Mouse (Mus musculus) heart, embryonic 11.5 days (tissue): ENCODE data around the gene Siah2. TPM values are rescaled to one million over a fixed set of nuclear protein-coding genes. Genes with fewer than 3 reads are reported as not detected.

Source experiments
- ATAC-seq: fragments of 200-750 bp; cut with Nextera tagmentation; replicated peaks from 2 replicates; pipeline ENCODE4 v1.8.0; 2017; ENCODE audit warnings: moderate library complexity; ENCODE audit not compliant: insufficient number of reproducible peaks, low FRiP score, low TSS enrichment
- H3K27ac ChIP-seq: fragments of 300-500 bp; sonication (generic); 2 replicates; pipeline ENCODE4 v1.5.1; 2014; ENCODE audit warnings: mild to moderate bottlenecking, low read depth, low read length
- H3K27me3 ChIP-seq: fragments of 300-500 bp; sonication (generic); 2 replicates; pipeline ENCODE4 v1.6.1; 2014; ENCODE audit warnings: mild to moderate bottlenecking, low read length, mixed read lengths; ENCODE audit not compliant: control insufficient read depth, insufficient read depth
- H3K36me3 ChIP-seq: fragments of 300-500 bp; sonication (generic); 2 replicates; pipeline ENCODE4 v1.6.1; 2014; ENCODE audit warnings: mild to moderate bottlenecking, low read length, moderate library complexity, mixed read lengths; ENCODE audit not compliant: control insufficient read depth, insufficient read depth
- H3K4me1 ChIP-seq: fragments of 300-500 bp; sonication (generic); 2 replicates; pipeline ENCODE4 v1.6.1; 2014; ENCODE audit warnings: low read length; ENCODE audit not compliant: control insufficient read depth, insufficient read depth
- H3K4me2 ChIP-seq: fragments of 300-500 bp; sonication (generic); 2 replicates; pipeline ENCODE4 v1.6.1; 2014; ENCODE audit warnings: mild to moderate bottlenecking, moderate library complexity
- H3K4me3 ChIP-seq: fragments of 300-500 bp; sonication (generic); 2 replicates; pipeline ENCODE4 v1.5.1; 2014; ENCODE audit warnings: low read depth, low read length
- H3K9ac ChIP-seq: fragments of 300-500 bp; sonication (generic); 2 replicates; pipeline ENCODE4 v1.6.1; 2014; ENCODE audit warnings: mild to moderate bottlenecking, low read depth, low read length, moderate library complexity
- H3K9me3 ChIP-seq: fragments of 300-500 bp; sonication (generic); replicated peaks from 2 replicates; pipeline ENCODE4 v1.6.1; 2016; ENCODE audit warnings: low read length; ENCODE audit not compliant: control insufficient read depth
- WGBS: fragments of 180-500 bp; shearing (Covaris S2); extraction: QIAGEN DNeasy Blood & Tissue Kit; methylation state at CpG from one replicate; pipeline ENCODE4 v1.1.7; 2014; ENCODE audit not compliant: insufficient replicate concordance; 5-methylcytosine and 5-hydroxymethylcytosine counted together
- polyA plus RNA-seq: library from polyadenylated mRNA; unstranded; fragments of >200 nt; fragmentation: Nextera tagmentation; extraction: Ambion mirVana; gene quantifications from 2 replicates; pipeline ENCODE4 v1.2.1, GENCODE M21; 2014

The Siah2 gene
- polyA plus RNA-seq, 1 experiment from 2014 or later = 5.4 TPM

DNA sequence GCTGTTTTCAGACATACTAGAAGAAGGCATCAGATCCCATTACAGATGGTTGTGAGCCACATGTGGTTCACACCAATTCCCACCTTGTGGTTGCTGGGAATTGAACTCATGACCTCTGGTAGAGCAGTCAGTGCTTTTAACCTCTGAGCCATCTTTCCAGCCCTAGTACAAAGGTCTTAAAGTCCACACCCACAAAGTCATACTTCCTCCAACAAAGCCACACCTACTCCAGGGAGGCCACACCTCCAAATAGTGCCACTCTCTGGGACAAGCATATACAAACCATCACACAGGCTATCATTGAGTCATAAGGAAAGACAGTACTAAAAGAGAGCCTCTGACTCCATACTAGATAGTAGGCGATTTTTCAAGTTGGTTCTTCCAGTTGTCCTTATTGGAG is 10.1 kb upstream of the Siah2 start:
- WGBS = 73% methylated on average over 1 of the region's 1 CpGs
- H3K36me3 ChIP-seq = no peaks in the 10 kb centered on the region

DNA sequence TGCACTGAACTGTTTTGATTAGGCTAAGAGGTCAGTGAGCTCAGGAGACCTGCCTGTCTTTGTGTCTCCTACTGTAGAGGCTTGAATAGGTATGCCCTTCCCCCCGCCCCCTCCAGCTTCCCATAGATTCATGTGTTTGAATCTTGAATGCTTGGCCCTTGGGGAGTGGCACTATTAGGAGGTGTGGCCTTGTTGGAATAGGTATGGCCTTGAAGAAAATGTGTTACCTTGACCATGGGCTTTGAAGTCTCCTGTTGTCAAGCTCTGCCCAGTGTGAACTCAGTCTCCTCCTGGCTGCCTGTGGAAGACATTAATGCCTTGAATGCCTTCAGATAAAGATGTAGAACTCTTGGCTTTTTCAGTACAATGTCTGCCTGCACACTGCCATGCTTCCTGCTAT is 9.2 kb upstream of the Siah2 start:
- Histone ChIP-seq H3K27ac (no peak overlapping the region), H3K4me3 (no peak overlapping the region), H3K9ac (no peak overlapping the region), H3K27me3 (no peaks in the 10 kb centered on the region), H3K4me2 (no peak overlapping the region), H3K36me3 (no peaks in the 10 kb centered on the region), H3K9me3 (no peaks in the 10 kb centered on the region), H3K4me1 (no peaks in the 10 kb centered on the region)
- no peak for ATAC-seq
- WGBS = 74% methylated on average over 1 of the region's 1 CpGs

More for the DNA sequence above, 10.1 kb upstream of the Siah2 start:
- Histone ChIP-seq H3K4me1 (no peaks in the 10 kb centered on the region), H3K27me3 (no peaks in the 10 kb centered on the region), H3K9ac (no peak overlapping the region), H3K4me3 (no peak overlapping the region), H3K27ac (no peak overlapping the region), H3K9me3 (no peaks in the 10 kb centered on the region), H3K4me2 (no peak overlapping the region)
- ATAC-seq = no peak

DNA sequence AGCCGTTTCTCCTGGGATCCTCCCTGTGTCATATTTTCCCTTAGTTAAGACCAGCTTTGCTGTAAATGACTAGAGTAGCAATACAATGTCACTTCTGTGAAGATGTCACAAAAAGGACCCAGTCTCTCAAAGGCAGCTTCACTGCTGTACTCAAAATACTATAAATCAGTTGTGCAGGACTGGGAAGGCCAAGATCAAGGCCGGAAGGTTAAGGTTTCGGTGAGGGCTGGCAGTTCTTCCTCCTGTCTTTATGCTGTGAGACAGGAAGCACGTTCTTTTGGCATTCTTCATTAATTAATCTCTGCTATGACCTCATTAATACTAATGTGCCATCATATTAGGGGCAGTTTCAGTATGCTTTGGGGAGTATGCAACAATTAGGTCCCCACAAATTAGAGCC is 5.7 kb upstream of the Siah2 start:
- Histone ChIP-seq H3K27me3 (no peaks in the 10 kb centered on the region), H3K4me1 (no peaks in the 10 kb centered on the region), H3K9ac (no peak overlapping the region), H3K27ac (no peak overlapping the region), H3K9me3 (no peaks in the 10 kb centered on the region), H3K4me2 (no peak overlapping the region), H3K4me3 (no peak overlapping the region), H3K36me3 (no peaks in the 10 kb centered on the region)
- ATAC-seq = no peak
- 83% methylated on average over 4 of the region's 4 CpGs for WGBS

DNA sequence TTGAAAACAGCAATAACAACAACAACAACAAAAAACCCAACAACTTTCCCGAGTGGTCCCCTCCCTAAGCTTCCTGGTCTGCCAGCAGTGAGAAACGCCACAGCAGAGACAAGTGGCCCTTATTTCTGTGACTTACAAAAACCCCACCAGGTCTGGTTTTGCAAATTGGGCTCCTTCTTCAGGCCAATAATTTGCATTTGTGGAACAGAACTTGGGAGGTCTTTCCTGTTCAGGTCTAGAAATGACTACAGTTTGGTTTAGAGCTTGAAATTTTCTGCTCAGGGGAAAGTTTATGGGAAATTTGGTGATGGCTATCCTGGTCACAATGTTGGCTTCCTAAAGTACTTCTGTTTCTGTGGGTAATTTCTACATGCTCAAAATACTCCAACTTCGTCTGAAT is 4.6 kb upstream of the Siah2 start:
- Histone ChIP-seq H3K4me2 (no peak overlapping the region), H3K27me3 (no peaks in the 10 kb centered on the region), H3K4me3 (no peak overlapping the region), H3K9me3 (no peaks in the 10 kb centered on the region), H3K4me1 (peaks cover 3% of the 10 kb centered on the region; the same call in 1 of the 2 replicates), H3K9ac (no peak overlapping the region), H3K27ac (no peak overlapping the region), H3K36me3 (no peaks in the 10 kb centered on the region)
- no peak for ATAC-seq
- WGBS = 52% methylated on average over 3 of the region's 3 CpGs

DNA sequence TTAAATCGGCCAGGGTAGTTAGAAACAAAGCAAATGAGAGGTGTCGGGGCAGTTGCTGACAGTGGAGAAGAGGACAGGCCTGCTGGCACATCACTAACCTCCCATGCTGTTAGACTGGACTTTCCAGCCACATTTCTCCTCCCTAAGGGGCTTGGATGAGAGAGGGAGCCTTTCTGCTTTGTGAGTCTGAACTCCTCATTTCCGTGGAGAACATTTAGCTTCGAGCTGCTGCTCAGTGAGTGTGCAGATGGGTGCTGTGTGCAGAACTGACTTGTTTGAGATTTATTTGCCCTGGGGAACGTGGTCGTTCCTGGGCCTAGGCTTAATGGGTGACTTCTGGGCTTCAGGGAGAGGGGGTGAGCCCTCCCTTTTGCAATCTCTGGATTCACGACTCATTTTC is 3.3 kb upstream of the Siah2 start:
- Histone ChIP-seq H3K4me3 (no peak overlapping the region), H3K9ac (no peak overlapping the region), H3K27ac (no peak overlapping the region), H3K27me3 (no peaks in the 10 kb centered on the region), H3K9me3 (no peaks in the 10 kb centered on the region), H3K36me3 (no peaks in the 10 kb centered on the region), H3K4me1 (peaks cover 3% of the 10 kb centered on the region; the same call in 1 of the 2 replicates), H3K4me2 (no peak overlapping the region)
- no peak for ATAC-seq
- WGBS = 46% methylated on average over 7 of the region's 7 CpGs

DNA sequence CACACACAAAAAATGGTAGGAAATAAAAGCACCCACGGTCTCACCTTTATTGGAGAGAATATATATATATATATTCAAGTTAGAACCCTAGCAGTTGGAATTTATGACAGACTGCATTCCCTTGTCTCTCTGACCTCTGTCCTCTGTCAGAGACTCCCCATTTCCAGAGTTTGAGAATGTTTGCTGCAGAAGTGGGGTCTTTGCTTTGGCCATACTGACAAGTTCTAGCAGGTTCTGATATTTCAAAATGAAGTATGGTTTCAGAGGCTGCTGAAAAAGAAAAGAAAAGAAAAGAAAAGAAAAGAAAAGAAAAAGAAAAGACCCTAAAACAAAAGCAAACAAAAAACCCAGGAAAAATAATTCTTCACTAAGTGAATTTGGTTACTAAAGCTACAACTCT is 2.8 kb upstream of the Siah2 start:
- Histone ChIP-seq H3K9me3 (no peaks in the 10 kb centered on the region), H3K27ac (no peak overlapping the region), H3K9ac (no peak overlapping the region), H3K4me2 (no peak overlapping the region), H3K27me3 (no peaks in the 10 kb centered on the region), H3K4me1 (peaks cover 6% of the 10 kb centered on the region), H3K4me3 (no peak overlapping the region), H3K36me3 (no peaks in the 10 kb centered on the region)
- no peak for ATAC-seq
- WGBS = 91% methylated on average over 1 of the region's 1 CpGs

DNA sequence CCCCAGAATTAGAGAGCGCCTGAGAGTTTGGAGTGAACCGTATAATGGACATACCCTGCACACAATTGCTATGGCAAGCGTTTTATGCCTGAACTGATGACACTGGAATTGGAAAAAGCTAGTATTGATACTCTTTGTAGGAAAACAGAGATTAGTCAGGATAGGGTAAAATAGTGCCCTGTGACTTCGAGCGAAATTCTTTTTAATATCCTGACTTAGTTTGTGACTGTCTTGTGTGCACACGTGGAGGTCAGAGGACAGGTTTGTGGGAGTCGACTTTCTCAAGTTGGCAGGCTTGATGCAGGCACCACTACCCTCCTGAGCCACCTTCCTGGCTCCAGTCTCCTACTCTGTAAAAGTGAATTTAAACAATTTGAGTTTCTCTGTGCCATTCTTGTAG is 1.1 kb upstream of the Siah2 start:
- H3K4me1 ChIP-seq = peaks cover 8% of the 10 kb centered on the region
- no peaks in the 10 kb centered on the region for H3K27me3 ChIP-seq
- no peak overlapping the region for H3K27ac ChIP-seq
- no peak for ATAC-seq
- H3K36me3 ChIP-seq = no peaks in the 10 kb centered on the region
- no peak overlapping the region for H3K4me3 ChIP-seq
- H3K9me3 ChIP-seq = no peaks in the 10 kb centered on the region
- H3K9ac ChIP-seq = no peak overlapping the region
- no peak overlapping the region for H3K4me2 ChIP-seq
- 78% methylated on average over 7 of the region's 7 CpGs for WGBS

DNA sequence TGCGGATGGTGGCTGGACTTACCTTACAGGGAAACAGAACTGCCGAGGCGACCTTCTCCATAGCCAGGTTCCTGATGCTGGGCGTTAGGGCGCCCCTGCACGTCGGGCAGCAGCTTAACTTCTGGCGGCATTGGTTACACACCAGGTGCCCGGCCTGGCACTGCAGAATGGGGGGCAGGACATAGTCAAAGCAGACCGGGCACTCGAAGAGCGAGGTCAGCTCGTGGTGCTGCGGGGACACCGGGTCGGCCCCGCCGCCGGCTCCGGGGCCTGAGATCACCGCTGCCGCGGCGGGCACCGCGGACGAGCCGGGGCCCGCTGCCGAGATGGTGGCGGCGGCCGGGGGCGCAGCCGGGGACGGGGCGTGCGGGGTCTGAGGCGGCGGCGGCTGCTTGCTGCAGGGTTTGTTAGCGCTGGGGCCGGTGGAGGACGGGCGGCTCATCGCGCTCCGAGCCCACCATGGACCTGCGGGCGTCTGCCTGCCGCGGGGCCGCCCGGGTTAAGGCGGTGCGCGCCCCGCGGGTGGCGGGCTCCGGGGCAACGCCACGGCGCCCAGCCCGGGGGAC is 743 bp downstream of the Siah2 start:
- peaks cover 11% of the 10 kb centered on the region for H3K4me1 ChIP-seq
- H3K4me2 ChIP-seq = peak overlapping the region; percentile 91
- H3K9ac ChIP-seq = peak overlapping the region; percentile 92
- peak; percentile 22; the same call in 1 of the 2 replicates for ATAC-seq
- peak overlapping the region; percentile 87 for H3K4me3 ChIP-seq
- H3K9me3 ChIP-seq = no peaks in the 10 kb centered on the region
- WGBS = under 1% methylated on average over 65 of the region's 65 CpGs
- H3K27ac ChIP-seq = peak overlapping the region; percentile 89
- H3K27me3 ChIP-seq = no peaks in the 10 kb centered on the region
- H3K36me3 ChIP-seq = no peaks in the 10 kb centered on the region

DNA sequence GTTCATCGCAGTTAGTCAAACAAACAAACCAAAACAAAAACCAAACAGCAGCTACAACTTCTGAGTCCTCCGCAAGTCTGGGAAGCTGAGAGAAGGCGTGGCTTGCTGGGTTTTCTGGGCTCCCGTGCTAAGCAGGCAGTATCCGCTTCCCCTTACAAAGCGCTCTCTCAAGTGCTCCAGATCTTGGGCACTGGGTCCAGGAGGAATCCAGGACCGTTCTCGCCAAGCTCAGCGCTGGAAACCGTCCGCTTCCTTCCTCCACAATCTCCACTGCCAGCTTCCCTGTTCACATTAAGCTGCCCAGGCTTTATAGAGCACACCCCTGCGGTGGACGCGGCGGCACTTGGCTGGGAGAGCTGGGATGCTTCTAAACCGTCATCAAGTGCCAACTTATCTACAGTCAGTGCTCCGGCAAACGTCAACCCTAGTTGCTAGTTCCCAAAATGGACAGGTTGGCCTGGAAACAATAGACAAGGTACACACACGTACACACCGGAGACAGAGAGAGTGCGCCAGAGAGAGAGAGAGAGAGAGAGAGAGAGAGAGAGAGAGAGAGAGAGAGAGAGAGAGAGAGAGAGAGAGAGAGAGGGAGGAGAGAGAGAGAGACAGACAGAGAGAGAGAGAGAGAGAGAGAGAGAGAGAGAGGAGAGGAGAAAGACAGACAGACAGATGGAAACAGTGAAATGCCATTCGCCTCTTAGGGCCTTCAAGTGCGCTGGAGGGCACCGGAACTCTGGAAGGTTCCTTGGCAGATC is 1.4 kb downstream of the Siah2 start:
- Histone ChIP-seq H3K4me2 (peak overlapping the region; percentile 91), H3K9me3 (no peaks in the 10 kb centered on the region), H3K4me1 (peaks cover 11% of the 10 kb centered on the region), H3K36me3 (no peaks in the 10 kb centered on the region), H3K27me3 (no peaks in the 10 kb centered on the region), H3K4me3 (peak overlapping the region; percentile 87), H3K27ac (peak overlapping the region; percentile 89), H3K9ac (peak overlapping the region; percentile 92)
- under 1% methylated on average over 24 of the region's 24 CpGs for WGBS
- ATAC-seq = no peak; the same call in 1 of the 2 replicates
